In genomic region chr3:107349006-107349405, GRCm38 (mm10) we compare ENCODE assay signal across 14 mouse cellular contexts. TPM values are rescaled to one million over a fixed set of nuclear protein-coding genes. Genes with fewer than 3 reads are reported as not detected.
A peak's percentile ranks its signal among the peaks of the same experiment; 100 is the strongest.
DNase-seq lines count a peak whose midpoint lies in the region; ATAC-seq lines count a peak whose summit lies in the region.
"Had no signal": no experiment of that assay in that cellular context is flagged by ENCODE, and none has a peak within 500 bp of the region (broad histone marks: within the 10 kb centered on the region; RNA-seq: fewer than 3 reads in every experiment).

No protein-coding gene starts in this region.

- peak; percentile 76 for ATAC-seq in hindbrain, embryonic 16.5 days
- ATAC-seq: forebrain, embryonic 14.5 days; intestine, postnatal 0 days had no signal

- no peaks in the 10 kb centered on the region for H3K4me1 ChIP-seq in hindbrain, embryonic 16.5 days (ENCODE audit: control insufficient read depth, insufficient read depth, low read depth, low read length)
- no peaks in the 10 kb centered on the region for H3K4me1 ChIP-seq in hindbrain, embryonic 10.5 days (replicated peaks)
- H3K4me1 ChIP-seq: embryonic facial prominence, embryonic 13.5 days had no signal

- H3K9me3 ChIP-seq in hindbrain, embryonic 16.5 days (ENCODE audit: control insufficient read depth, low read length) = no peaks in the 10 kb centered on the region
- no peaks in the 10 kb centered on the region for H3K9me3 ChIP-seq in hindbrain, embryonic 10.5 days
- H3K9me3 ChIP-seq: embryonic facial prominence, embryonic 13.5 days had no signal

- no peak overlapping the region for H3K27ac ChIP-seq in hindbrain, embryonic 16.5 days (ENCODE audit: low read depth, low read length)
- no peak overlapping the region for H3K27ac ChIP-seq in hindbrain, embryonic 10.5 days
- H3K27ac ChIP-seq: embryonic facial prominence, embryonic 13.5 days; stomach, postnatal 0 days had no signal

- H3K4me2 ChIP-seq in hindbrain, embryonic 16.5 days (ENCODE audit: low read length) = no peak overlapping the region
- H3K4me2 ChIP-seq: embryonic facial prominence, embryonic 13.5 days; midbrain, embryonic 11.5 days had no signal

- no peak for DNase-seq in hindbrain, embryonic 10.5 days (ENCODE audit: low spot score)
- DNase-seq in lung, postnatal 10 days = peak; percentile 4
- DNase-seq in lung, postnatal 14 days = no peak
- DNase-seq in adrenal gland, postnatal 25 days = peak; percentile 27
- peak; percentile 73 for DNase-seq in testis, postnatal 10 days (ENCODE audit: low spot score)
- no peak for DNase-seq in B cell, adult 2 months
- DNase-seq: cerebellum, adult 9-11 months; spleen, adult 18-20 months had no signal

- no peaks in the 10 kb centered on the region; the same call in 1 of the 2 replicates for H3K27me3 ChIP-seq in hindbrain, embryonic 16.5 days (replicated peaks; ENCODE audit: control insufficient read depth, insufficient read depth, low read length)
- H3K27me3 ChIP-seq in hindbrain, embryonic 10.5 days (ENCODE audit: insufficient read depth, poor library complexity, severe bottlenecking) = no peaks in the 10 kb centered on the region
- H3K27me3 ChIP-seq: embryonic facial prominence, embryonic 13.5 days had no signal

- H3K9ac ChIP-seq in hindbrain, embryonic 16.5 days (ENCODE audit: low read depth, low read length) = no peak overlapping the region
- H3K9ac ChIP-seq: embryonic facial prominence, embryonic 13.5 days had no signal

- H3K4me3 ChIP-seq in hindbrain, embryonic 16.5 days (ENCODE audit: low read length) = no peak overlapping the region
- no peak overlapping the region for H3K4me3 ChIP-seq in hindbrain, embryonic 10.5 days
- H3K4me3 ChIP-seq: embryonic facial prominence, embryonic 13.5 days had no signal

- H3K36me3 ChIP-seq in hindbrain, embryonic 16.5 days (ENCODE audit: control insufficient read depth, insufficient read depth, low read length) = no peaks in the 10 kb centered on the region
- H3K36me3 ChIP-seq in hindbrain, embryonic 10.5 days = no peaks in the 10 kb centered on the region
- H3K36me3 ChIP-seq: embryonic facial prominence, embryonic 13.5 days had no signal

- 65% methylated on average over 3 of the region's 3 CpGs for WGBS in hindbrain, embryonic 16.5 days
- WGBS in hindbrain, embryonic 10.5 days = 90% methylated on average over 3 of the region's 3 CpGs

RNA-seq across cellular contexts. Expression of gene Rbm15, which starts 15.5 kb away (rescaled TPM):
- polyA plus RNA-seq in hindbrain, embryonic 16.5 days (2015; fragmentation: Nextera tagmentation; extraction: Ambion mirVana) = 5.3 and 6.5 TPM in 2 replicates
- polyA plus RNA-seq in hindbrain, embryonic 10.5 days (2016; fragmentation: Nextera tagmentation; extraction: Ambion mirVana) = 12.9 and 16.5 TPM in 2 replicates
- 40.8 and 43.7 TPM in 2 replicates for total RNA-seq in adrenal gland, postnatal 25 days (2021)

RNA-seq across cellular contexts. Expression of gene Slc16a4, which starts 58.0 kb away (rescaled TPM):
- polyA plus RNA-seq in hindbrain, embryonic 16.5 days (2015; fragmentation: Nextera tagmentation; extraction: Ambion mirVana) = 3.0 and 3.1 TPM in 2 replicates
- 1.9 and 2.3 TPM in 2 replicates for polyA plus RNA-seq in hindbrain, embryonic 10.5 days (2016; fragmentation: Nextera tagmentation; extraction: Ambion mirVana)
- total RNA-seq in adrenal gland, postnatal 25 days (2021) = 0.36 and 0.52 TPM in 2 replicates

Comparison
In these comparisons a context has a peak if more than half of its experiments do, and no peak if none do; other contexts are left out.
1. DNase-seq: peak in lung, postnatal 10 days (single experiment), adrenal gland, postnatal 25 days (single experiment) and testis, postnatal 10 days (single experiment); none in hindbrain, embryonic 10.5 days (single experiment), lung, postnatal 14 days (single experiment) and B cell, adult 2 months (0 of 2).